Mouse (Mus musculus) gastrocnemius, adult 8-10 months (tissue): ENCODE measurements around the gene Slc7a11. TPM values are rescaled to one million over a fixed set of nuclear protein-coding genes. Genes with fewer than 3 reads are reported as not detected.

Experiments used
- DNase-seq, 2 experiments: peaks; one replicate each; pipeline ENCODE4 v3.0.0; 2022; ENCODE audit warnings: low spot score in 2 of 2
- total RNA-seq, 4 experiments: library from RNA; stranded (reverse); gene quantifications; 2 replicates each; pipeline ENCODE4 v1.2.4; 2022

The Slc7a11 gene
- total RNA-seq, 4 experiments from 2014 or later, result 0.05 to 0.12 (median 0.09) TPM; not detected in 1

DNA sequence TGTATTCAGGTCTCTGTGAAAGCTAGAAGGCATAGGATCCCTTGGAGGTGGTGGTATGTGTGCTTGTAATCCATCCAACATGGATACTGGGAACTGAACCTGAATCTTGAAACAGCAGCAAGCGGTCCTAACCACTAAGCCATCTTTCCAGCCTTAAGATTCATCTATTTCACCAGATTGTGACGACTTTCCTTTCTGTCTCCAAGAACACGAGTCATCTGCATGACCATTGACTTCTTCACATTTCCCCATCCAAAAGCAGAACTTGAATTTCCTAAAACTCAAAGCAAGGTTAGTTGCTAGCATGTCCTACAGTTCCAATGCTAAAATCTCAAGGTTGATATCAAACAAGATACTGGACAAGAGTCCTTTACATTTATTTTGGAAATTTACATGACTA, 37.5 kb downstream of the Slc7a11 start:
- DNase-seq, result no peak

DNA sequence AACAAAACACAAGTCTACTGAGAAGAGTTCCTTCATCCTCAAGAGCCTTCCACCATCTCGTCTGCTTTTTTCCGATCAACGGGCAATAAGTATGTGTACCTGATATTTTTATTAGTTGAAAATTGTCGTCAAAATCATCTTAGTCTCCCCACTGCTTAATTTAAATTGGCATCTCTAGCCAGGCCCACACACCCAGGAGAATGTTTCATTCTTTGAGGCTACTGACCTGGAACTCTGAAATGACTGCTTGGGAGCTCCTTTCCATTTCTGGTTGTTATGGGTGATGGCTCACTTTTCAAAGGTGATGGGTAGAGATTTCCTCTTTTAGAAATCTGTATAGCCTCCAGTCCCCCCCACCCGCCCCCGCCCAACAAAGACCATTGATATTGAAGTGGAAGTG, 54.6 kb downstream of the Slc7a11 start:
- no peak for DNase-seq

GRCm38 (mm10) chr3:50388288-50388687, 55.1 kb downstream of the Slc7a11 start:
- DNase-seq, result no peak

GRCm38 (mm10) chr3:50387280-50387679, 56.1 kb downstream of the Slc7a11 start:
- no peak for DNase-seq

- DNase-seq, result no peak
Observed at GRCm38 (mm10) chr3:50386561-50387221, 56.7 kb downstream of the Slc7a11 start.

- no peak for DNase-seq
Observed at GRCm38 (mm10) chr3:50386066-50386465, 57.3 kb downstream of the Slc7a11 start.

DNA sequence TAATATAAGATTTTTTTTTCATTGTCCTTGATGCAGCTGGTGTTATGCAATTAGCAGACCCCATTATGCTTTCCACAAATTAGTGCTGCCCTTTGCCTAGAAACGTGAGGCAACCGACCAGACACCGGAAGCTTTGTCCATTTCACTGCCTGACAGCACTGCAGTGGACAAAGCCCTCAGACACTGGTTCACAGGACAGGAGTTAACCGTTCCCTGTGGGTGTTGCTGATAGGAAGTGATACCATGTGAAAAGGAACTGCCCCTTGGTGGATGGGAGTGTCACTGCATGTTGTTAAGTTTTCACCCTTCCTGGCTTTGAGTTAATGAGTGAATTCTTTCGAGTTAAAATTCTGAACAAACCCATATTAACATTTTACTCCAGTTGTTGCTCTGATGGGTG, 60.7 kb downstream of the Slc7a11 start:
- DNase-seq, result no peak

DNA sequence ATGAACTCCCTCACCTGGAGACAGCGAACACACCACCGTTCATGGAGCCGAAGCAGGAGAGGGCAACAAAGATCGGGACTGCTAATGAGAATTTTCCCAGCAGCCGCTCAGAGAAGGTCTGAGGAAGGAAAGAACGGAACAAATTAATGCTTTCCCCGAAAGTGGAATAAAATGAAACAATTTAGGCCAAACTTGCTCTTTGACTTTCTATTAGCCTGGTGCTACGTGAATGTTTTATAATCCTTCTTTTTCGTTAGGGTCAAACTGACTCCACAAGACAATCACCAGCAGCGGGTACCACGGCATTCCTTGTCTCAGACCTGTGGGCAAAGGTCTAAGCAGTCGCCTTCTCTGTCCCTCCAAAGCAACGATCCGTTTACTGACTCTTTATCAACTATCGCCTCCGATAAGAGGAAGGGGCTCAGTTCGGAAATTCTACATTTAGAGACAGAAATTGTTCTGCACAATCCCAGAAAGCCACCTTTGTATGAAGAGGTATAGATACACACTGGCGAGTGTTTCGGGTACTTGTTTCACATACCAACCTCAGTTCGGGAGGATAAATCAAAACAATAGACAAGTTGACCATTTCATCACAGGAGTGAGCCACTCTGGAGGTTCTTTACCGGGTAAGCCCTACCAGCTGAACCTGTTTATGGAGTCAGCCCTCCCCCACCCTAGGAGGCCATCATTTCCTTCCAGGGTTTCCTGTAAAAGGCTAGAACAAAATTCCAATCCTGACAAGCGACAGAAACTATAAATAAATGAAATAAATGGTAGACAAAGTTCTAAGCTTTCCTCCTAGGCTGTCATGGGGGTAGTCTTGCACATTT, 61.3 kb downstream of the Slc7a11 start:
- no peak for DNase-seq

- peak; percentile 29 to 41 for DNase-seq
Observed at GRCm38 (mm10) chr3:50381160-50381860, 62.1 kb downstream of the Slc7a11 start.

DNA sequence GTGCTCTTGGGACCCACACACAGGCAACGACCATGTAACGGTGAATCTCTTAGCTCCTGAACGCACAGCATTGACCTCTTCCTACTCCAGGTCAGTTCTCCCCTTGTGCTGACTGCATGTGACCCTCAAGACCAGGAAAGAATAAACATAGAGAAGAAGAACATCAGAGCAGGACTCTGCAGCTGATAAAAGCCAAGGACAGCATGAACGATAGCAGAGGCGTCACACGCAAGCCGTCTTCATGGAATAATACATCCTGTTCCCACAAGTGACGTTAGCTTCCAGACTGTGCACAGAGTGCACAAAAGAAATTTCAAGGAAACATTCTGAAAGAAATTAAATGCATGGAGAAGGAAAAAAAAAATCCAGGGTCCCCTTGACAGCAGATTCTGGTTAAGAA, 63.5 kb downstream of the Slc7a11 start:
- no peak for DNase-seq

DNA sequence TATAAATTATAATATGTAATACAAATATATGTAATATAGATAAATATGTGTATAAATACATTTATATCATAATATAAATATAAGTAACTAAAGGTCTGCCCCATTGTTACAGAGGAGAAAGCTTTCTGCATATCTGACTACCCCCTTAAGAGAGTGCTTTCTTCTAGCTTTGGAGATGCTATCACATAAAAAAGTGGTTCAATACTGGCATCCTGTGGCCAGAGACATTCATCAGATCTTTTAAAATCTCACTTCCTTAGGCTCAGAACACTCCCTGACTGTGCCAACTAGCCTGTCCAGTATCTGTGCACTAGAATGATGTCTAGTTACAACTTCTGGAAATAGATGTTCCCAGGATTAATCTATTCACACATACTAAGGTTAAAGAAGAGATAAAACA, 67.9 kb downstream of the Slc7a11 start:
- no peak for DNase-seq

DNA sequence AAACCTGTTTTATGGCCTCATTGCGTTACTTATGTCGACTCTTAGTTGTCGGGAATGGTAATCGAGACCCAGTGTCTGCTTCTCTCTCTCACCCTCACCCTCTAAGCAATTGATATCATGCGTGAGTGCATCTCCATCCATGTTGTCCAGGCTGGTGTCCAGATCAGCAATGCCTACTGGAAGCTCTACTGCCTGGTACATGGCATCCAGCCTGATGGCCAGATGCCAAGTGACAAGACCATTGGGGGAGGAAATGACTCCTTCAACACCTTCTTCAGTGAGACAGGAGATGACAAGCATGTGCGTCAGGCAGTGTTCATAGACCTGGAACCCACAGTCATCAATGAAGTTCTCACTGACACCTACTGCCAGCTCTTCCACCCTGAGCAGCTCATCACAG, 73.6 kb downstream of the Slc7a11 start:
- DNase-seq, result no peak

DNA sequence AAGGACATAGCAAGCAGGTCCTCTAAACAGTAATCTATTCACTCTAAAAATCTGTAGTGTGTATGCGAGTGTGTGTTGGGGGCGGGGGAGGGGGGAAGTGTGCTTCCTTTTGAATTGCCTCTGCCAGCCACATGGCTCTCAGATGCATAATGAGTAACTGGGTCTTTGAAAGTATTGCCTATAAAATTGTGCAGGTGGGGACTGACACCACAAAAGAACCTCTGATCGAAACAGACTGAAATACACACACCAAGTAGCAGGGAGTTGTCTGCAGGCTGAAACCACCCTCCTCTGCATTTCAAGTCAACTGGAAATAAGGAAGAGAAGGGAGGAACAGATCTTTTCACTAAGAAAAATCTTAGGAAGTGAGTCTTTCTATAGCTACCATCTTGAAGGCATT, 76.2 kb downstream of the Slc7a11 start:
- DNase-seq, result no peak

- DNase-seq, result no peak
Observed at GRCm38 (mm10) chr3:50363659-50364058, 79.8 kb downstream of the Slc7a11 start.

DNA sequence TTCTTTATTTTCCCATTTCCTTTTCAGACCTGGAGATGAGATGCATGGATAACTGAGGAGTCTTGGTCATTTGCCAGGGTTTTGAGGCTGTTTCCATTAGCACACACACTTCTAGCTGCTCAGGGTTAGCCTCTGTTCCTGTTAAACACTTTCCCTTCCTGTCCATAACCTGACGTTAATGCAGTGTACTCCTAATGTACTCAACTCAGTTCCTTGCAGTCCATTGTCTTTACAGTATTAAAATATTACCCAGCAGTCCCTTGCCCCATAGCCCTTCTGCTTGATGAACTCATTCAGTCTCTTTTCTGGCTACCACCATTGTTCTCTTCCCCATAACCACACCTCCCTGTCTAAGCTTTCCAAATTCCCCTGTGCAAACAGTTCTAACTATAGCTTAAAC, 96.3 kb downstream of the Slc7a11 start:
- no peak for DNase-seq

GRCm38 (mm10) chr3:50344411-50344810, 99.0 kb downstream of the Slc7a11 start:
- no peak for DNase-seq

DNA sequence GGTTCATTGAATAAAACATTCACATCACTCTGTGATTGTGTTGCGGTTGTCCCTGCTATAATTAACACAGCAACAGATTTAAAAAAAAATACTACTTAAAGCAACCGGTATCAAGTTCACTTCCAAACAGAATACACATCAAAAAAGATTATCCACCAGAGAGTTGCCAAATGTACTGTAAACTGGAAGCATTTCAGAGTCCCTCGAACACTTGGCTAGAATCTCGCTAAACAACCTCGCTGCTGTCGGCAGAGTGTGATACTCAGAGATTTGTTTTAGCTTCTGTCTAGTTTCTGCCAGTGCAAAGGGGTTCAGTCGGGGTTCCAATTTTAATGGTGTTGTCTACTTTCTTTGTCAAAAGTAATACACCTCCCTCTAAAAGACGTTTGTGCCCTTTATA, 118.9 kb downstream of the Slc7a11 start:
- DNase-seq, result no peak

DNA sequence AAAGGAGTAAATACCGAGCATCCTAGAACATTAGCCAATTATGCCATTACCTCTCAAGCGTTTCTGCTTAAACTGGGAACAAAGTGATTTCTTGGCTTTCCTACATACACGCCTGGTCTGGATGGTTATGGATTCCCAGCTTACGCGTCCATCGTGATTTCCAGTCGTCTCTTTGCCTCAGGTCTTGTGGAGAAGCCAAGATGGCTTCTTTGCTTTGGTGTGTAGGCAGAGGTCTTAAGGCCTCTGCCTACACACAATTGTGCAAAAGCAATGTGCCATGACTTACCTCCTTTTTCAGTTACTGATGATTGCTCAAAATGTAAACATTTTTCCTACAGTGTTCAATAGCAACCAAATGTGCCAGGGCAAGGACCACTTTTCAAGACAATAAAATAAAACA, 119.5 kb downstream of the Slc7a11 start:
- no peak for DNase-seq

- no peak for DNase-seq
Observed at GRCm38 (mm10) chr3:50320862-50321261, 122.6 kb downstream of the Slc7a11 start.

DNA sequence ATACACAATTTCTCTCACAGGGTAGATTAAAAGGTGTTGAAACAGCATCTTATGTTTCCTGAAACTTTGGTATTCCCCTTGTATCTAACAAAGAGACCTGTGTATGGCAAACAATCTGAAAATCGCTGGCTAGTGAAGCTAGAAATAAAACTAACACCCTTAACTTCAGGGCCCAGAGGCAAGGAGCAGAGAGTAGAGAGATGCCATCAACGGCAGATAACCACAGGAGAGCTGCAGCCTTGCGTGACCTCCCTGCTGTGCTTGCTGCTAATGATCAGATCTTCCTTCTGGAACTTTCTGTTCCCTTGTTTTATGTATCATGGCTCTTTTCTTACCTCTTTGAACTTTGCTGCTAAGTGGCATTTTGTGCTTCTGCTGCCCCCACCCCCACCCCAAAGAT, 125.3 kb downstream of the Slc7a11 start:
- DNase-seq, result no peak

- no peak for DNase-seq
Observed at GRCm38 (mm10) chr3:50313816-50314215, 129.6 kb downstream of the Slc7a11 start.
